Mouse (Mus musculus): ENCODE measurements around the gene Rfxank. TPM values are rescaled to one million over a fixed set of nuclear protein-coding genes. Genes with fewer than 3 reads are reported as not detected.

The Rfxank gene
- polyA plus RNA-seq, 1 experiment from 2014 or later = 14.4 TPM

GRCm38 (mm10) chr8:70147678-70148607, 9.0 kb upstream of the Rfxank start:
- ATAC-seq (ENCODE audit: insufficient read depth, low FRiP score, low read depth) = no peak
- Histone ChIP-seq H3K27ac (no peak overlapping the region), H3K4me3 (replicated peaks) (no peak overlapping the region), H3K4me2 (no peak overlapping the region), H3K36me3 (peaks cover 21% of the 10 kb centered on the region), H3K9ac (no peak overlapping the region), H3K9me3 (no peaks in the 10 kb centered on the region), H3K27me3 (replicated peaks) (no peaks in the 10 kb centered on the region), H3K4me1 (0 out of 2 replicates have a peak, but pooled peaks cover 8% of the 10 kb centered on the region)
- 78% methylated on average over 7 of the region's 7 CpGs for WGBS

DNA sequence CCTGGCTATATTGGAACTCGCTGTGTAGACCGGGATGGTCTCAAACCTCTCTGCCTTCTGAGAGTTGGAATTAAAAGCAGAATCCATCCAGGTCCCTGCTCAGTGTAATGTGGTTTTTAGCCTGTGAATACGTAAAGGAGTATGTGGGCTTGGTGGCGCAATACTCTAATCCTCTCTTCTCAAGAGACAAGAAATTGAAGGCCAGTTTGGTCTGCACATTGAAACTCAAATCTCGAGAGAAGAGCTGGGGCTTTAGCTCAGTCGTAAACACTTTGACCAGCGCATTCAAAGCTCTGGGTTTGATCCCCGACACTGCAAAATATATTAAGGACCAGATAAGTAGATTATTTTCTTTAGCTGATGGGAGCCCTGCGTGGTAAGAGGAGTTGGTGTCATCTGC, 1.0 kb upstream of the Rfxank start:
- H3K4me3 ChIP-seq (replicated peaks) = peak overlapping the region; percentile 81
- no peaks in the 10 kb centered on the region for H3K27me3 ChIP-seq (replicated peaks)
- H3K4me1 ChIP-seq = peaks cover 16% of the 10 kb centered on the region
- H3K9me3 ChIP-seq = no peaks in the 10 kb centered on the region
- peak overlapping the region; percentile 70 for H3K4me2 ChIP-seq
- H3K36me3 ChIP-seq = peaks cover 27% of the 10 kb centered on the region
- peak overlapping the region; percentile 84 for H3K27ac ChIP-seq
- peak overlapping the region; percentile 73 for H3K9ac ChIP-seq
- ATAC-seq (ENCODE audit: insufficient read depth, low FRiP score, low read depth) = no peak
- WGBS = 8% methylated on average over 9 of the region's 9 CpGs

DNA sequence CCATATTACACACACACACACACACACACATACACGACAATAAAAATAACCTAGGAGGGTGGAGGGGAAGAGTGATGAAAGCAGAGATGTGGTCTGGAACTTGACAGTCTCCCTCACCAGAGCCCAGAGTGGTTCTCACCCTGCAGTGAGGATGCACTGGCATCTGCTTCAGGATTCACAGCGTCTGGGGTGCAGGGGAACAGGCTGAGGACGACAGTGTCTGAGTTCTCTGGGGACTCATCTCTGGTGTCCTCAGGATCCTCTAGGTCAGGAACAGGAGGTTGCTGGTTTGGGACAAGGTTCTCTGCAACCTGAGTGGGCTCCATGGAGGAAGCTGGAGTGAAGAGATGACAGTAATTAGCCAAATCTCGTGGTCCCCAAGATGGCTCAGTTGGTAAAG, 1.1 kb downstream of the Rfxank start:
- H3K4me2 ChIP-seq = peak overlapping the region; percentile 64
- no peaks in the 10 kb centered on the region for H3K27me3 ChIP-seq (replicated peaks)
- WGBS = 76% methylated on average over 4 of the region's 4 CpGs
- H3K9ac ChIP-seq = no peak overlapping the region
- no peak for ATAC-seq (ENCODE audit: insufficient read depth, low FRiP score, low read depth)
- peaks cover 16% of the 10 kb centered on the region for H3K4me1 ChIP-seq
- no peaks in the 10 kb centered on the region for H3K9me3 ChIP-seq
- no peak overlapping the region; the same call in 1 of the 2 replicates for H3K4me3 ChIP-seq (replicated peaks)
- peaks cover 32% of the 10 kb centered on the region for H3K36me3 ChIP-seq
- H3K27ac ChIP-seq = no peak overlapping the region

DNA sequence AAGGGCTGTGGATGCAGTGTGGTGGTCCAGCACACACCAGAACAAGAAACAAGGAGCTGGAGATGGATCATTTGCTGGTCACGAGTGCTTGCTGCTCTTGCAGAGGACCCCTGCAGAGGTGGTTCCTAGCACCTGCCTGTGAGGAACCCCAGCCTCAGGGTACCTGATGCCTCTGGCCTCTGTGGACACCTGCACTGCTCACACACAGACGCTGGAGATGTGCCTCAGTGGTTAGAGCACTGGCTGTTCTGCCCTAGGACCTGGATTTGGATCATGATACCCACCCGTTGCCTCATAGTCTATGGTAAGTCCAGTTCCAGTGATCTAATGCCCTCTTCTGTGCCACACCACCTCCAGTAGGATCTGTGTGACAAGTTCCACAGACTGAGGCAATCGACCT, 2.4 kb downstream of the Rfxank start:
- Histone ChIP-seq H3K36me3 (peaks cover 25% of the 10 kb centered on the region), H3K9me3 (no peaks in the 10 kb centered on the region), H3K4me1 (peaks cover 20% of the 10 kb centered on the region), H3K4me2 (no peak overlapping the region), H3K4me3 (replicated peaks) (no peak overlapping the region), H3K27me3 (replicated peaks) (no peaks in the 10 kb centered on the region), H3K9ac (no peak overlapping the region), H3K27ac (no peak overlapping the region)
- no peak for ATAC-seq (ENCODE audit: insufficient read depth, low FRiP score, low read depth)
- 91% methylated on average over 4 of the region's 4 CpGs for WGBS

- Histone ChIP-seq H3K4me3 (replicated peaks) (no peak overlapping the region), H3K9ac (no peak overlapping the region), H3K4me1 (peaks cover 19% of the 10 kb centered on the region), H3K27me3 (replicated peaks) (no peaks in the 10 kb centered on the region), H3K36me3 (peaks cover 25% of the 10 kb centered on the region), H3K27ac (no peak overlapping the region), H3K9me3 (no peaks in the 10 kb centered on the region), H3K4me2 (no peak overlapping the region)
- WGBS = 93% methylated on average over 9 of the region's 9 CpGs
- ATAC-seq (ENCODE audit: insufficient read depth, low FRiP score, low read depth) = no peak
Observed at GRCm38 (mm10) chr8:70134931-70135330, 4.0 kb downstream of the Rfxank start.

GRCm38 (mm10) chr8:70134086-70134485, 4.9 kb downstream of the Rfxank start:
- no peak overlapping the region for H3K9ac ChIP-seq
- H3K9me3 ChIP-seq = no peaks in the 10 kb centered on the region
- H3K36me3 ChIP-seq = peaks cover 25% of the 10 kb centered on the region
- H3K4me1 ChIP-seq = peaks cover 19% of the 10 kb centered on the region
- WGBS = 88% methylated on average over 5 of the region's 5 CpGs
- no peak for ATAC-seq (ENCODE audit: insufficient read depth, low FRiP score, low read depth)
- H3K4me2 ChIP-seq = no peak overlapping the region
- no peaks in the 10 kb centered on the region for H3K27me3 ChIP-seq (replicated peaks)
- no peak overlapping the region for H3K27ac ChIP-seq
- no peak overlapping the region for H3K4me3 ChIP-seq (replicated peaks)

GRCm38 (mm10) chr8:70131166-70131883, 7.6 kb downstream of the Rfxank start, which contains the start of gene Nr2c2ap:
TSS of gene Nr2c2ap (plus strand) at chr8:70131333.
- no peaks in the 10 kb centered on the region for H3K27me3 ChIP-seq (replicated peaks)
- peak within 1 kb of the TSS; percentile 17; the same call in 1 of the 2 replicates for H3K27ac ChIP-seq
- peak within 1 kb of the TSS; percentile 65 for H3K9ac ChIP-seq
- peak within 1 kb of the TSS; percentile 84 for H3K4me2 ChIP-seq
- H3K4me1 ChIP-seq = peaks cover 13% of the 10 kb centered on the region
- H3K4me3 ChIP-seq (replicated peaks) = peak within 1 kb of the TSS; percentile 74
- peaks cover 24% of the 10 kb centered on the region for H3K36me3 ChIP-seq
- ATAC-seq (ENCODE audit: insufficient read depth, low FRiP score, low read depth) = peak; percentile 83
- WGBS = under 1% methylated on average over 37 of the region's 37 CpGs
- H3K9me3 ChIP-seq = no peaks in the 10 kb centered on the region

DNA sequence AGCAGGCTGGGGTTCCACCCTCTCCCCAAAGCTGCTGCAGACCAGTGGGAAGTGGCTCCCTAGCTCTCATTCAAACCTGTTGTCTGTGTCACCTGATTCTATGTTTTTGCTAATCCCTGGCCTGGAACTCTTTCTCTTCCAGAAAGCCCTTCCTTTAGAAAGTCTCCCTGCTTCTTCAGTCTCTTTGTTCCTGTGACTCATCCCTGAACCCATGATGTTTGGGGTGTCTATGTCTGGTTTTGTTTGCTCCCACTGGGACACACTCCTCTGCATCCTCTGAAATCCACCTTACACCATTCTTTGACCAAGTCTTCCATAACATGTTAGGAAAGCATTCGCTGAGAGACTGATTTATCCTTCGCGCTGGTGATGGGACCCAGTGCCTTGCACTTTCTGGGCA, 8.9 kb downstream of the Rfxank start:
- no peak for ATAC-seq (ENCODE audit: insufficient read depth, low FRiP score, low read depth)
- Histone ChIP-seq H3K36me3 (peaks cover 13% of the 10 kb centered on the region), H3K9ac (no peak overlapping the region), H3K4me2 (no peak overlapping the region), H3K4me1 (peaks cover 13% of the 10 kb centered on the region), H3K4me3 (replicated peaks) (no peak overlapping the region), H3K27ac (no peak overlapping the region), H3K27me3 (replicated peaks) (no peaks in the 10 kb centered on the region), H3K9me3 (no peaks in the 10 kb centered on the region)
- 81% methylated on average over 3 of the region's 3 CpGs for WGBS

GRCm38 (mm10) chr8:70129309-70129952, 9.5 kb downstream of the Rfxank start:
- 67% methylated on average over 9 of the region's 9 CpGs for WGBS
- ATAC-seq (ENCODE audit: insufficient read depth, low FRiP score, low read depth) = 0 out of 2 replicates have a peak, but pooled peaks have one; percentile 11
- Histone ChIP-seq H3K27ac (no peak overlapping the region), H3K36me3 (peaks cover 6% of the 10 kb centered on the region), H3K4me2 (no peak overlapping the region), H3K4me3 (replicated peaks) (no peak overlapping the region), H3K4me1 (peaks cover 13% of the 10 kb centered on the region), H3K9me3 (no peaks in the 10 kb centered on the region), H3K9ac (no peak overlapping the region), H3K27me3 (replicated peaks) (no peaks in the 10 kb centered on the region)

DNA sequence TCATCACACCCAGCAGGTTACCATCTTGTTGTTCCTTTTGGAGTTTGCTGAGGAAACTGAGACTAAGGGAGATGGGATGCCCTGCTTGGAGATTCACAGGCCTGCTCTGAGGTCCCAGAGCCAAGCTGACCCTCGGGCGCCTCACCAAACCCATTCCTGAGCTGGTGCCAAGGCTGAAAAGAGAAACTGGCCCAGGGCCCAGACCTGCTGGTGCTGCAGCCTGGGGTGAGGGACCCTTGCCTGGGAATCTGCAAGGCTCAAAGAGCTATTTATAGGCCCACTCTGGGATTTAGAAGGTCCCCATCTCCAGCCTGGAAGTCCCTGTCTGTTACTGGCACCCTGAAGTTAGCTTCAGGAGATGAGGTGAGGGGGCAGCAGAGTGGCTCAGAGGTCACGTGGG, 10.5 kb downstream of the Rfxank start:
- Histone ChIP-seq H3K36me3 (no peaks in the 10 kb centered on the region), H3K4me1 (peaks cover 13% of the 10 kb centered on the region), H3K27me3 (replicated peaks) (no peaks in the 10 kb centered on the region), H3K4me2 (no peak overlapping the region), H3K9ac (no peak overlapping the region), H3K4me3 (replicated peaks) (no peak overlapping the region), H3K27ac (no peak overlapping the region), H3K9me3 (no peaks in the 10 kb centered on the region)
- no peak for ATAC-seq (ENCODE audit: insufficient read depth, low FRiP score, low read depth)
- 73% methylated on average over 3 of the region's 3 CpGs for WGBS

- H3K9me3 ChIP-seq = no peaks in the 10 kb centered on the region
- H3K9ac ChIP-seq = no peak overlapping the region
- H3K4me1 ChIP-seq = peaks cover 7% of the 10 kb centered on the region; the same call in 1 of the 2 replicates
- no peak overlapping the region for H3K4me2 ChIP-seq
- H3K4me3 ChIP-seq (replicated peaks) = no peak overlapping the region
- H3K27me3 ChIP-seq (replicated peaks) = peaks cover 15% of the 10 kb centered on the region; the same call in 1 of the 2 replicates
- H3K27ac ChIP-seq = no peak overlapping the region
- WGBS = 63% methylated on average over 8 of the region's 8 CpGs
- H3K36me3 ChIP-seq = no peaks in the 10 kb centered on the region
- no peak for ATAC-seq (ENCODE audit: insufficient read depth, low FRiP score, low read depth)
Observed at GRCm38 (mm10) chr8:70124992-70125391, 14.0 kb downstream of the Rfxank start.
